Mouse (Mus musculus): Measurements from ENCODE around the gene Prkg1.
A peak's percentile ranks its signal among the peaks of the same experiment; 100 is the strongest.
"Not testable (repeated sequence)": the region's sequence is repeated elsewhere in the genome, so short reads cannot be mapped to it uniquely, and the experiment has no call there.

The Prkg1 gene

GRCm38 (mm10) chr19:31424319-31424718, 340.5 kb downstream of the Prkg1 start:
- no peak for DNase-seq

DNA sequence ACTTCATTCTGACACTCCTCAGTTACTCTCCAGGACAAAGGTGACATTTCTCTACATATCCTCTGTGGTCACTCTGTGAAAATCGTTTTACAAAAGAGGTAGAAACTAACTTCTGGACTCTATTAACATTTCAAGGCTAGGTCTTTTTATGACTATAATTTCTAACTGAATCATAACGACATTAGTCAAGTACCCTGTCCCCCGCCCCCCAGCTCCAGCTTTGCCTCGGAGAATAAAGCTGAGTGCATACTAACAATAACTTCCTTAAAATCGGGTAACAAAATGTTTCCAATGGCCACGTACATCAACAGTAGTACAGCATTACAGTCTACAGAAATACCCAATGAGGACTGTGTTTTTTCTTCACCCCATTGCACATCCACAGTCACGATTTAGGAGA, 351.3 kb downstream of the Prkg1 start:
- DNase-seq = no peak

DNA sequence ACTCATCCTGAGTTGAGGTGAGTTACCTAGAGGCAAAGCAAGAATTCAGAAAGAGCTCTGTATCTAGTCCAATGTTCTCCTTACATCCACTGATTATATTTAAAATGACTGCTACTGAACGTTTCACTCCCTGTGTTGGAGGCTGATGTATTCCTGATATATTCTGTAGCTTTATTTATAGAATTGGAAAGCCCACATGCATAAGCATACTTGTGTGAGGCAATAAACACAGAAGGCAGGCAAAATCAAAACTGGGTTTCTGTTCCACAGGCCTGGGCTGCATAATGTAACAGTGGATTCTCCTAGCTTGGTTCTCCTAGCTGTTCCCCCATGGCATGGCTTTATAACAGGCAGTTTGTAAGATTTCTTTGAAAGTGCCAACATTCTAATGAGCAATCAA, 368.7 kb downstream of the Prkg1 start:
- no peak for DNase-seq

DNA sequence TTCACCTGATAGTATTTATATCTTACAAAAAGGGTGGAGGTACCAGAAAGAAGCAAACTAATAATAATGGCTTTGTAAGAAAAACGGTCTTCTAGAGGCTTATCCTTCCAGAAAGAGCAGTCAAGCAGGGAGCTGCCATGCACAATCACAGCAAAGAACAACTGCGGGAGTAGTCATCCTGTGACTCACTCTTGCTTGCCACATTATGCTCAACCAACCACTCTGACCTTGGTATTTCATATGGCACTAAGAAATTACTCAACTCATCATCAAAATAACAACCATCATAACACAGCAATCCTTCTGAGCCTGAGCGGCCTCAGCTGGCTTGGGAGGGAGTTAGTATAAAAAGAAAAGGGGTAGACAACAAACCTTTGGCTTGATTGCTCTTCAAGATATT, 379.5 kb downstream of the Prkg1 start:
- no peak for DNase-seq

GRCm38 (mm10) chr19:31383881-31384280, 381.0 kb downstream of the Prkg1 start:
- no peak for DNase-seq

DNA sequence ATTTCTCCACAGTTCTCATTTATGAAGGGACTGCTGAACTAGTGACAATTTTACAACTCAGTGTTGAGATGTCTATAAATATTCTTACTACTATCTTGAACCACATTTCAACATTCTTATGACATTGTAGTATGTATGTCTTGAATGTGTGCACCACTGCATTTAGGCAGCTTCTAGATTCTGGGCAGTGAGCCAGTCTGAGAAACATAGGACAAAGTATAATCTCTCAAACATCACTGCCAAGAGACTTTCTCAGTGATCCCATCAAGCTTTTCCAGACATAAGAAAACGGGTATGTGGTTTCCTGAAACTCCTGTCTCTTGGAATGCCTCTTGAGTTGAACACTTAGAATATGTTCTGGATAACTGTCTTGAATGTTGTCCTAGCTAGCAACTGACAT, 394.7 kb downstream of the Prkg1 start:
- no peak for DNase-seq

DNA sequence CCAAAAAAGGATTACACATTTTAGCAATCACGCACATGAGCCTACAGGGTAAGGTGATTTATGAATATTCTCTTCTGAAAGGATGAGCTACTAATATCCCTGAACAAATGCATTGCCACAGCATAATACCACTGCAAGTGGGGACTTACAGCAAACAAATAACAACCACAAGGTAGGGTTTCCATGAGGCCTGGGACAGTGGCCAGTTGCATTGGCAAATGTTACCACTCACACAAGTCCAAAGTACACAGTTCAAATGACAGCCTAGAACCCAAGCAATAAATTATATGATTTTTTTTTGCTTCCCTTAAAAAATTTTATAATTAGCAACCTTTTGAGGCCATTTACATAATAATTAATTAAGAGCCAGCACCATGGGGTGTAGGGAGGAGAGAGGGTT, 395.7 kb downstream of the Prkg1 start:
- no peak for DNase-seq

DNA sequence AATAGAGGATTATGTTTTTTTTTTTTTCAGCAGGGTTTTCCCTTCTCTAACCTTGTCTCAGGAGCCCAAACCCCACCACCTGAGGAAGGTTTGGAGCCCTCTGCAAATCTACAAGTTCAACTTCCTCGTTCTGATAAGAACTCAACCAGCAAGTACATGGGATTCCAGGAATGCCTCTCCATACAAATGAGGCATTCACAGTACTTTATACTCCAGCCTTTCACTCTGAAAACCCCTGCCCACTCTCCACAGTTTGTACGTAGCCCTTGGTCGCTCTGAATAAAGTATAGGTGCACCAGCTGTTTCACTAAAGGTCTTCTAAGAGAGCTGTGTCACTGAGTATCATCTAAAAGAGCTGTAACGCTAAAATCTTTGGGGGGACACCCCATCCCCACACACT, 402.8 kb downstream of the Prkg1 start:
- no peak for DNase-seq

GRCm38 (mm10) chr19:31361575-31361974, 403.3 kb downstream of the Prkg1 start:
- no peak for DNase-seq

GRCm38 (mm10) chr19:31361161-31361560, 403.7 kb downstream of the Prkg1 start:
- DNase-seq = no peak

GRCm38 (mm10) chr19:31354959-31355358, 409.9 kb downstream of the Prkg1 start:
- DNase-seq = no peak

DNA sequence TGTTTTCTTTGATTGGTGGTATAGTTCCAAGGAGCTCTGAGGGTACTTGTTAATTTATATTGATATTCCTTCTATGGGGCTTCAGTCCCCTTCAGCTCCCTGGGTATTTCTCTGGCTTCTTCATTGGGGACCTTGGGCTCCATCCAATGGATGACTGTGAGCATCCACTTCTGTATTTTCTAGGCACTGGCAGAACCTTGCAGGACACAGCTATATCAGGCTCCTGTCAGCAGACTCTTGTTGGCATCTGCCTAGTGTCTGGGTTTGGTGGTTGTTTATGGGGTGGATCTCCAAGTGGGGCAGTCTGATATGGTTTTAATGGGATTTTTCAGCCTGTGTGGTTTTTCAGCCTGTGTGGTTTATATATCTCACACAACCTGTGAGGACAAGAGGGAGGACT, 412.0 kb downstream of the Prkg1 start:
- not testable (repeated sequence) for DNase-seq

DNA sequence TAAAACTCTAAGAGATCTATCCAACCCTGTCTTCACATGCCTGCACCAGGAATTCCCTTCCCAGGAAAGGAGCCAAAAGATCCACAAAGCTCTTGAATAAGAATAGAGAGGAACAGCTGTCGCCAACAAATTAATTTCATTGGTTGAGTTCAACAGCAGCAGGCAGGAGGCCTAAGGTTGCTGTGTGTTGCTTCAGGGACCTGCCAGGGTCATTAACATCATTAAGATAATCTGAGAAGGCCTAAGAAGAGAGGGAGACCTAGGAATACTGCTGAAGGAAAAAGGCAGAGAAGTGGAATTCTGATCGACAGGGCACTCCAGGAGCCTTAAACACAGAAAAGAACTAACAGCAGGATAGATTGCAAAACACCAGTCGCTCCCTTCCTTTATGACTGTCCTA, 413.0 kb downstream of the Prkg1 start:
- DNase-seq = no peak

- peak; percentile 55 for DNase-seq
Observed at GRCm38 (mm10) chr19:31342150-31342549, 422.7 kb downstream of the Prkg1 start.

DNA sequence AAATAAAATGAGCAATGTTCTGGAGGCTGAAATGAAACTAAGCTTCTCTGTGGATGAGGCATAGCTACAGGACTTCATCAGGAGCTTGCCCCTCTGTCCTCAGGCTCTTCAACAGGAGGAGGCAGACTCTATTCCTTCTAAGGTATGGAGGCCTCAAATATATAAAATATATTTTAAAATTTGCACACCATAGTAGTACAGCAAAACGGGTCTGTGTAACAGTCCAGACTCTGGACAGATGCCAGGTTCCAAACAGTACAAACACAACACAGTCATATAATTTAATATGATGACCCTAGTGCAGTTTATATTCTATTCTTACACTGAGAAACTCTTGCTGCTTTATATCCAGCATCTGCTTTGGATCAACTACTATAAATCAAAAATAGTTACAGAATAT, 423.9 kb downstream of the Prkg1 start:
- DNase-seq = no peak

DNA sequence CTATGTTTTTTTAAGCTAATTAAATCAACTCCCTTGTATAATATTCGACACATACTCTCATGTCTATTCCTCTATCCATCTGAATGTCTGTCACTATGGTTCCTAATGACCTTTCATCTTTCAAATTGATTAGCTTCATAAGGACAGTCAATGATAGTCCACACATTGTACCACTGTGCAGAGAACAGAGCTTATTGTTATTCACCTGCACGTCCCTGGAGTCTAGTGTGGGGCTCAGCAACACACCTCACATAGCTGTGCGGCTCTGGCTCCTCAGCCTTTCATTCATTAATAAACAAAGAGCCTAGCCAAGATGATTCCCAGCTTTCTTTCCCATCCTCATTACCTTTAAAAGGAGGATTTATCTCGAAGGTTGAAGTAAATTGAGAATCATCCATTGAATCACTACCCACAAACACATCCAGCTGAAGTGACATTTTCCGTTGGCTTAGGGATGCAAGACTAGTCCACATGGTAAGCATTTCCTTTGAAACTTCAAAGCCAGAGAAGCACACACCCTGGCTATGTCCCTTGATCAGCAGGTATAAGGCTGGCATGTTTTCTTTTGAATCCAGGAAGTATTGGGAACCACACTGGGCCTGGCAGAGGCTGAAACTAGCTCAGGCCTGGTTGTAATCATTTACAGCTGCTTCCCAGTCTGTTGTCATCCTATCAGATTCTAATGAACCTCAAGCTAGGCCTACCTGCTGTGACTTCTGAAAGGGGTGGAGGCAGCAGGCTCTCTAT, 426.3 kb downstream of the Prkg1 start:
- DNase-seq = no peak

DNA sequence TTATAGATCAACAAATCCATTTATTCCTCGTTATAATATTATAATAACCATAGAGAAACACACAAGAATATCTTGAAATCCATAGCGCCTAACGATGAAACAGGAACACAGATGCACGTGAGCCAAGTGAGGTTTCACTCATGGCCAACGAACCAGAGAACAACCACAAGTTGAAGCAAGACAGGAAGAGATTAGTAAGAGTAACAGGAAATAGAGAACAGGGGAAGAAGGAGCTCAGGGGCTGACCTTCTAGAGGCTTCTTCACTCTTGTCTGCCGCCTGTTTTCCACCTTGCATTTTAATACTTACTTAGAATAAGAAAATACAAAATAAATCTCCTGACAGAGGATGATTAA, 427.0 kb downstream of the Prkg1 start:
- peak; percentile 25 for DNase-seq

DNA sequence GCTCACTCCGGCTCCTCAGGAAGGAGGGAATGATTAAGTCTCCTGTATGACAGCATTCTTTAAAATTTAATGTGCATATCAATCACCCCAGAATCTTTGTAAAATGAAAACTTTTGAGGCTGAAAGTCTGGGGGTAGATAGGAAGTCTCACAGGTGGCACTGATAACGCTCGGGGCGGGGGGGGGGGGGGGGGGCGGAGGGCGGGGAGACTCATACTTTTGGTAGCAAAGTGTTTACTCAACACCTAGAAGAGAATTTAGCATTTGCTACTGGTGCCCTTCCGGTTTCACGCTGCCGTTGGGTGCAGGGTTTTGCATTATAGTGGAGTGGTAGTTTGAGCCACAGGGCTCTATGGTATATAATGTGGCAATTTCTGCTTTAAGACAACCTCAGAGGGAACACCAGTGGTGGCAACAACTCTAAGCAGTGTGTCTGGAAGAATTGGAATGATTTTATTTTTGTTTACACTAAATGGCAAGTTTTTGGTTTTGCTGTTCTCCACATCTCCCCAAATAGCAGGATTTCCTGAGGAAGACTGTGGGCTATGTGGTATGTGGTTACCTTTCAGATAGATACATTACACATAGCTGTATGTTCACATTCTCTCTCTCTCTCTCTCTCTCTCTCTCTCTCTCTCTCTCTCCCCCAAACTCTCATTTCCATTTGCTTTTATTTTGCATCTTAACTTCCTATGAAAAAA, 427.5 kb downstream of the Prkg1 start:
- DNase-seq = peak; percentile 50

GRCm38 (mm10) chr19:31336381-31336780, 428.5 kb downstream of the Prkg1 start:
- no peak for DNase-seq

- no peak for DNase-seq
Observed at GRCm38 (mm10) chr19:31329893-31330292, 434.9 kb downstream of the Prkg1 start.

GRCm38 (mm10) chr19:31304760-31305159, 460.1 kb downstream of the Prkg1 start:
- DNase-seq = no peak

DNA sequence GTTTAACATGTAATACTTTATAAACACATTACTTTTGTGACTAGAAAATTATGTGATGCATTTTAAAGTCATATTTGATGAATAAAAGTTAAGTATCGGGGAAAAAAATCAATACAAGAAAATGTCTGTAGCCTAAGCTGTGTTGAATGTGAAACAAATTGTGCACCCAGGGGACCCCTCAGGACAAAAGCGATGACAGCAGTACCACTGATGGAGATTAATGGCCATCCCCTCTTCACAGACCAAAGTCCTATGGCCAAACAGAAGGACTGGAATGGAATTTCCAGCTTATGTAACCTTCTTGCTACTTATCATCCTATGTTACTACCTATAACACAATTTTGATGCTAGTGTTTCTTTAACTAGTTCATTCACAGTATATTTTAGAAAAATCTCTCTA, 473.6 kb downstream of the Prkg1 start:
- DNase-seq = no peak

DNA sequence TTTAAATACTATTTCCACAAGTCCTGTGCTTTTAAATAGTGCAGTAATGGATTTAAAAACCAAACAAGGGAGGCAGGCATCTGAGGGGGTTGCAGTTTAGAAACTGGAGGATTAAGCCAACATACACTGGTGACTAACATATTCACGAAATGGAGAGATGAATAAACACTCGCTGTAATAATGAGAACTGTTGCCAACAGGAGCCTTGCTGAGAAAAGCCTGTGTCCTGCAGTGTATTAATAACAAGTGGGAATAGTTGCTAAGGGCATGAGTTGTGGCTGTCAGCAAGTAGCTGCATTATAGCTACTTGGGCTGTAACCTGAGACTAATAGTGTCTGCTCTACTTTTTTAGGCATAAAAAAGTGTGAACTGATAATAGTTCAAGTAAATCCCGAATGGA, 480.3 kb downstream of the Prkg1 start:
- DNase-seq = no peak

- DNase-seq = no peak
Observed at GRCm38 (mm10) chr19:31284126-31284525, 480.7 kb downstream of the Prkg1 start.

DNA sequence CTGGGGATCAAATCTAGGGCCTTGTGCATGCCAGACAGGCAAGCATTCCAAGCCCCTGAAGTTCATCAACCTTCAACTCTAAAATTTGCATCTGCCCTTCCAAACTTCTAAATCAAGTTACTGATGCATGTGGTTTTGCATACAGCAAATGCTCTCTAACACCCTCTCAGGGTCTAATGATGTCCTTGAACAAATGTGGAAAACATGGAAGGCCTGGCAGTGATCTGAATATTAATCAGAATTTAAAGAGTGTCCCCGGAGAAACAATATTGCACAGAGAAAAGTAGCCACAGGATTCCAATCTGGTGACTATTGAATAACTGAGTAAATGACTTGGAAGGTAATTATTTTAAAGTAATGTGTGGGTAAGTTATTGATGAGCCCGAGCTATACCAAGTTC, 481.2 kb downstream of the Prkg1 start:
- no peak for DNase-seq

Data from thymus, postnatal 14 days (tissue).